Mouse (Mus musculus): ENCODE measurements around the gene Gm11595. TPM values are rescaled to one million over a fixed set of nuclear protein-coding genes. Genes with fewer than 3 reads are reported as not detected.
"Not testable (repeated sequence)": the region's sequence is repeated elsewhere in the genome, so short reads cannot be mapped to it uniquely, and the experiment has no call there.

The Gm11595 gene
- not detected for total RNA-seq (2021)
- long read RNA-seq, experiment 1 = 0 reads
- long read RNA-seq, experiment 2 = 0 reads

GRCm38 (mm10) chr11:99772813-99773212, at the start of gene Gm11595:
TSS of gene Gm11595 (minus strand) at chr11:99772913.
- DNase-seq; intact Hi-C loops (cut with DNase I): not testable (repeated sequence)

- DNase-seq; intact Hi-C loops (cut with DNase I): not testable (repeated sequence)
Observed at GRCm38 (mm10) chr11:99815566-99815965, 42.9 kb upstream of the Gm11595 start, which contains the start of gene Gm11564. TSS of gene Gm11564 (minus strand) at chr11:99815666.

- intact Hi-C loops (cut with DNase I); DNase-seq: not testable (repeated sequence)
Observed at GRCm38 (mm10) chr11:99809792-99810191, 37.1 kb upstream of the Gm11595 start, which contains the start of gene Krtap4-13. TSS of gene Krtap4-13 (minus strand) at chr11:99809892.

- intact Hi-C loops (cut with DNase I) = not testable (repeated sequence)
Observed at GRCm38 (mm10) chr11:99804346-99804745, 31.6 kb upstream of the Gm11595 start, which contains the start of gene Gm11554. TSS of gene Gm11554 (minus strand) at chr11:99804446.

GRCm38 (mm10) chr11:99798832-99799231, 26.1 kb upstream of the Gm11595 start, which contains the start of gene Gm11569:
TSS of gene Gm11569 (minus strand) at chr11:99798932.
- intact Hi-C loops (cut with DNase I); DNase-seq: not testable (repeated sequence)

More at GRCm38 (mm10) chr11:99804346-99804745, 31.6 kb upstream of the Gm11595 start, which contains the start of gene Gm11554:
- not testable (repeated sequence) for DNase-seq

- DNase-seq = no peak
- intact Hi-C loops (cut with DNase I) = no loop called here
Observed at GRCm38 (mm10) chr11:99793367-99793766, 20.7 kb upstream of the Gm11595 start, which contains the start of gene Gm11596. TSS of gene Gm11596 (minus strand) at chr11:99793467.

- intact Hi-C loops (cut with DNase I); DNase-seq: not testable (repeated sequence)
Observed at GRCm38 (mm10) chr11:99784900-99785299, 12.2 kb upstream of the Gm11595 start, which contains the start of gene Krtap4-9. TSS of gene Krtap4-9 (plus strand) at chr11:99785200.

GRCm38 (mm10) chr11:99780604-99781003, 7.9 kb upstream of the Gm11595 start, which contains the start of gene Krtap4-8:
TSS of gene Krtap4-8 (minus strand) at chr11:99780704.
- intact Hi-C loops (cut with DNase I) = no loop called here

GRCm38 (mm10) chr11:99778401-99778800, 5.7 kb upstream of the Gm11595 start:
- intact Hi-C loops (cut with DNase I) = no loop called here
- no peak for DNase-seq

More at GRCm38 (mm10) chr11:99780604-99781003, 7.9 kb upstream of the Gm11595 start, which contains the start of gene Krtap4-8:
- no peak for DNase-seq

GRCm38 (mm10) chr11:99768410-99768809, 4.3 kb downstream of the Gm11595 start:
- intact Hi-C loops (cut with DNase I) = no loop called here
- DNase-seq = no peak

GRCm38 (mm10) chr11:99758877-99759276, 13.8 kb downstream of the Gm11595 start:
- intact Hi-C loops (cut with DNase I) = no loop called here
- DNase-seq = no peak

- intact Hi-C loops (cut with DNase I) = no loop called here
- DNase-seq = no peak
Observed at GRCm38 (mm10) chr11:99743985-99744384, 28.7 kb downstream of the Gm11595 start.

- intact Hi-C loops (cut with DNase I) = no loop called here
Observed at GRCm38 (mm10) chr11:99734190-99734589, 38.5 kb downstream of the Gm11595 start, which contains the start of gene Gm14180. TSS of gene Gm14180 (minus strand) at chr11:99734290.

GRCm38 (mm10) chr11:99724061-99724460, 48.7 kb downstream of the Gm11595 start:
- DNase-seq = no peak
- intact Hi-C loops (cut with DNase I) = loop anchor here (2.0 kb wide), 1 partner anchor 39 kb away; no protein-coding TSS in a partner anchor

More at GRCm38 (mm10) chr11:99734190-99734589, 38.5 kb downstream of the Gm11595 start, which contains the start of gene Gm14180:
- no peak for DNase-seq

Other genes with a start within 250 kb of the Gm11595 start
- gene Krt40, start 229.8 kb downstream of the Gm11595 start, total RNA-seq (2021) = not detected
- not detected for gene Krtap3-3, start 222.0 kb downstream of the Gm11595 start, total RNA-seq (2021)
- not detected for gene Krtap3-2, start 216.1 kb downstream of the Gm11595 start, total RNA-seq (2021)
- gene Gm11939, start 213.4 kb downstream of the Gm11595 start, total RNA-seq (2021) = not detected
- gene Krtap3-1, start 206.3 kb downstream of the Gm11595 start, total RNA-seq (2021) = not detected
- gene Krtap1-5, start 191.9 kb downstream of the Gm11595 start, total RNA-seq (2021) = not detected
- gene Krtap1-4, start 189.3 kb downstream of the Gm11595 start, total RNA-seq (2021) = not detected
- not detected for gene Krtap1-3, start 181.6 kb downstream of the Gm11595 start, total RNA-seq (2021)
- gene Krtap9-3, start 174.8 kb downstream of the Gm11595 start, total RNA-seq (2021) = not detected
- not detected for gene Gm11938, start 169.6 kb downstream of the Gm11595 start, total RNA-seq (2021)
- not detected for gene Gm11937, start 162.7 kb downstream of the Gm11595 start, total RNA-seq (2021)
- not detected for gene Krtap2-4, start 158.1 kb downstream of the Gm11595 start, total RNA-seq (2021)
- not detected for gene Gm11562, start 152.5 kb downstream of the Gm11595 start, total RNA-seq (2021)
- gene Krtap4-1, start 144.7 kb downstream of the Gm11595 start, total RNA-seq (2021) = not detected
- gene Krtap4-2, start 137.8 kb downstream of the Gm11595 start, total RNA-seq (2021) = not detected
- gene Krtap4-7, start 128.8 kb downstream of the Gm11595 start, total RNA-seq (2021) = not detected
- not detected for gene Gm11555, start 122.7 kb downstream of the Gm11595 start, total RNA-seq (2021)
- gene Gm11563, start 114.0 kb downstream of the Gm11595 start, total RNA-seq (2021) = not detected
- gene Krtap4-6, start 107.0 kb downstream of the Gm11595 start, total RNA-seq (2021) = not detected
- gene Gm14190, start 82.2 kb downstream of the Gm11595 start, total RNA-seq (2021) = not detected
- gene Gm14180, start 38.6 kb downstream of the Gm11595 start, total RNA-seq (2021) = not detected
- gene Krtap4-8, start 7.8 kb upstream of the Gm11595 start, total RNA-seq (2021) = not detected
- not detected for gene Krtap4-9, start 12.3 kb upstream of the Gm11595 start, total RNA-seq (2021)
- gene Gm11596, start 20.6 kb upstream of the Gm11595 start, total RNA-seq (2021) = not detected
- not detected for gene Gm11569, start 26.0 kb upstream of the Gm11595 start, total RNA-seq (2021)
- gene Gm11554, start 31.5 kb upstream of the Gm11595 start, total RNA-seq (2021) = not detected
- gene Krtap4-13, start 37.0 kb upstream of the Gm11595 start, total RNA-seq (2021) = not detected
- gene Gm11564, start 42.8 kb upstream of the Gm11595 start, total RNA-seq (2021) = not detected
- gene 2300003K06Rik, start 65.2 kb upstream of the Gm11595 start, total RNA-seq (2021) = not detected
- gene Krtap4-16, start 78.7 kb upstream of the Gm11595 start, total RNA-seq (2021) = not detected
- gene Gm11568, start 85.0 kb upstream of the Gm11595 start, total RNA-seq (2021) = not detected
- gene Gm11559, start 91.6 kb upstream of the Gm11595 start, total RNA-seq (2021) = not detected
- gene Krtap9-1, start 100.5 kb upstream of the Gm11595 start, total RNA-seq (2021) = not detected
- gene Gm11567, start 106.3 kb upstream of the Gm11595 start, total RNA-seq (2021) = not detected
- gene Krtap31-1, start 135.0 kb upstream of the Gm11595 start, total RNA-seq (2021) = not detected
- not detected for gene Gm11565, start 141.8 kb upstream of the Gm11595 start, total RNA-seq (2021)
- not detected for gene Krtap31-2, start 163.4 kb upstream of the Gm11595 start, total RNA-seq (2021)
- gene Krtap9-5, start 175.6 kb upstream of the Gm11595 start, total RNA-seq (2021) = not detected
- gene Krtap29-1, start 206.1 kb upstream of the Gm11595 start, total RNA-seq (2021) = not detected
- not detected for gene Krtap16-1, start 213.7 kb upstream of the Gm11595 start, total RNA-seq (2021)
- gene Krtap17-1, start 221.1 kb upstream of the Gm11595 start, total RNA-seq (2021) = not detected
- gene Krt33a, start 243.3 kb upstream of the Gm11595 start, total RNA-seq (2021) = not detected